Mouse (Mus musculus) kidney, embryonic 15.5 days (tissue): ENCODE data around the gene Atg4d. TPM values are rescaled to one million over a fixed set of nuclear protein-coding genes. Genes with fewer than 3 reads are reported as not detected.
"Not testable (repeated sequence)": the region's sequence is repeated elsewhere in the genome, so short reads cannot be mapped to it uniquely, and the experiment has no call there.

Experiments used
- ATAC-seq: fragments of 200-750 bp; cut with Nextera tagmentation; replicated peaks from 2 replicates; pipeline ENCODE4 v1.8.0; 2017; ENCODE audit warnings: moderate TSS enrichment; ENCODE audit not compliant: low FRiP score
- H3K27ac ChIP-seq: fragments of 300-500 bp; sonication (generic); 2 replicates; pipeline ENCODE4 v1.5.1; 2015; ENCODE audit warnings: mild to moderate bottlenecking, inconsistent platforms
- H3K27me3 ChIP-seq: fragments of 300-500 bp; sonication (generic); 2 replicates; pipeline ENCODE4 v1.6.1; 2015; ENCODE audit warnings: inconsistent platforms
- H3K36me3 ChIP-seq: fragments of 300-500 bp; sonication (generic); 2 replicates; pipeline ENCODE4 v1.6.1; 2015; ENCODE audit warnings: inconsistent platforms
- H3K4me1 ChIP-seq: fragments of 300-500 bp; sonication (generic); 2 replicates; pipeline ENCODE4 v1.6.1; 2015; ENCODE audit warnings: inconsistent platforms
- H3K4me2 ChIP-seq: fragments of 300-500 bp; sonication (generic); 2 replicates; pipeline ENCODE4 v1.6.1; 2015; ENCODE audit warnings: moderate library complexity, mild to moderate bottlenecking, inconsistent platforms
- H3K4me3 ChIP-seq: fragments of 300-500 bp; sonication (generic); replicated peaks from 2 replicates; pipeline ENCODE4 v1.5.1; 2015; ENCODE audit warnings: mild to moderate bottlenecking, inconsistent platforms
- H3K9ac ChIP-seq: fragments of 300-500 bp; sonication (generic); 2 replicates; pipeline ENCODE4 v1.6.1; 2015; ENCODE audit warnings: mild to moderate bottlenecking, inconsistent platforms
- H3K9me3 ChIP-seq: fragments of 300-500 bp; sonication (generic); replicated peaks from 2 replicates; pipeline ENCODE4 v1.6.1; 2016; ENCODE audit warnings: inconsistent platforms
- WGBS: fragments of 180-500 bp; shearing (Covaris S2); methylation state at CpG from one replicate; pipeline ENCODE4 v1.1.7; 2015; ENCODE audit warnings: mixed read lengths; 5-methylcytosine and 5-hydroxymethylcytosine counted together
- polyA plus RNA-seq: library from polyadenylated mRNA; unstranded; fragments of >200 nt; fragmentation: Nextera tagmentation; extraction: Ambion mirVana; gene quantifications from 2 replicates; pipeline ENCODE4 v1.2.1, GENCODE M21; 2015

The Atg4d gene
- polyA plus RNA-seq, 1 experiment from 2014 or later = 49.5 TPM

DNA sequence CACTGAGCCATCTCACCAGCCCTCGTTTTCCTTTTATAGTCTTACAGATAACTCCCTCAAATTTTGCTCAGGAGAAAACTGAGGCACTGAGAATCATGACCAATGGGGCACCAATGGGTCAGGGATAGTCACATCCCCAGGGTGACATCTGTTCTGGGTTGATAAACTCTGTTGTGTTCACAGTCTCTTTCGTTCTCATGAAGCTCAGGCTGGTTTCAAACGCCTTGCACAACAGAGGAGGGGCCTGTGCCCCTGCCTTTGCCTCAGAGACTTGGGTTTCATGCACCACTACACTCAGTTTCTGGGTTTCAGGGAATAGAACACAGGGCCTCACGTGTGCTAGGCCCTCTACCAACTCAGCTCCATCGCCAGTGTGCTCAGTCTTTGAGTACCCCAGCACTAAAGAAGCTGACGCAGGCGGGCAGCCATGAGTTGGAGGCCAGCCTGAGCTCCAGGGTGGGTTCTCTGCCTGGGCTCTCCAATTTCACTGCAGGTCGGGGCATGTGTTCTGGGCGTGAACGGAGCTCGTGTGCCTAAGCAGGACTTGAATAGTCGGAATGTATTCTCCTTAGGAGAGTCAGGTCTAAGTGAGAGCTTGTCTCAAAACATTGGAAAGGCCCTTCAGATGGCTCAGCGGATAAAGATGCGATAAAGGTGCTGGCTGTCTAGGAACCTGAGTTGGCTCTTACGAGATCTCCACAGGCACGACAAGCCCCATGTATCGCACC is 657 bp upstream of the Atg4d start:
- WGBS = 13% methylated on average over 17 of the region's 17 CpGs
- H3K9ac ChIP-seq = peak overlapping the region; percentile 82; the same call in 1 of the 2 replicates
- ATAC-seq = peak; percentile 45

GRCm38 (mm10) chr9:21265611-21266010 is 518 bp downstream of the Atg4d start:
- Histone ChIP-seq H3K9ac (peak overlapping the region; percentile 82), H3K27ac (peak overlapping the region; percentile 72), H3K9me3 (no peaks in the 10 kb centered on the region), H3K4me2 (peak overlapping the region; percentile 82), H3K4me3 (peak overlapping the region; percentile 78), H3K36me3 (peaks cover 43% of the 10 kb centered on the region), H3K4me1 (peaks cover 24% of the 10 kb centered on the region), H3K27me3 (no peaks in the 10 kb centered on the region)
- ATAC-seq = peak; percentile 17
- WGBS = 5% methylated on average over 11 of the region's 11 CpGs

More for the DNA sequence above, 657 bp upstream of the Atg4d start:
- Histone ChIP-seq H3K36me3 (peaks cover 32% of the 10 kb centered on the region), H3K9me3 (no peaks in the 10 kb centered on the region), H3K27ac (peak overlapping the region; percentile 90), H3K27me3 (no peaks in the 10 kb centered on the region), H3K4me3 (peak overlapping the region; percentile 78), H3K4me1 (peaks cover 24% of the 10 kb centered on the region), H3K4me2 (peak overlapping the region; percentile 82)

DNA sequence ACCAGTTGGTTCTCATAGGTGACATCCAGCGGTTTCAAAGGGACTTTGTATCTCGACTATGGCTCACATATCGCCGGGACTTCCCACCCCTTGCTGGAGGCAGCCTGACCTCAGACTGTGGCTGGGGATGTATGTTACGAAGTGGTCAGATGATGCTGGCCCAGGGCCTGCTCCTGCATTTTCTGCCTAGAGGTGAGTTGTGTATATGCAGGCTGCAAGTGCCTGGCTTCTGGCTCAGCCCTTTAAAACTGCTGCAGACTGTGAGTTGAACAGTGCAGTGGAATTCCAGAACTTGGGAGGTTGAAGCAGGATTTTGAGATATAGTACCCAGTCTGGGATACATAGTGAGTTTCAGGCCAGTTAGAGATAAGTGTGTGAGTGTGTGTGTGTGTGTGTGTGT is 1.8 kb downstream of the Atg4d start:
- peaks cover 55% of the 10 kb centered on the region for H3K36me3 ChIP-seq
- H3K27ac ChIP-seq = no peak overlapping the region
- no peak for ATAC-seq
- 77% methylated on average over 5 of the region's 5 CpGs for WGBS
- H3K9me3 ChIP-seq = no peaks in the 10 kb centered on the region
- peaks cover 24% of the 10 kb centered on the region for H3K4me1 ChIP-seq
- H3K4me3 ChIP-seq = peak overlapping the region; percentile 78; the same call in 1 of the 2 replicates
- peak overlapping the region; percentile 82 for H3K4me2 ChIP-seq
- H3K9ac ChIP-seq = no peak overlapping the region
- H3K27me3 ChIP-seq = no peaks in the 10 kb centered on the region

- 93% methylated on average over 16 of the region's 16 CpGs for WGBS
- no peak for ATAC-seq
- H3K4me3 ChIP-seq = no peak overlapping the region
- no peak overlapping the region for H3K4me2 ChIP-seq
- peaks cover 69% of the 10 kb centered on the region for H3K36me3 ChIP-seq
- H3K9ac ChIP-seq = no peak overlapping the region
- H3K27me3 ChIP-seq = no peaks in the 10 kb centered on the region
- H3K27ac ChIP-seq = no peak overlapping the region
- H3K4me1 ChIP-seq = peaks cover 24% of the 10 kb centered on the region
- no peaks in the 10 kb centered on the region for H3K9me3 ChIP-seq
Measured at GRCm38 (mm10) chr9:21268305-21268704, 3.2 kb downstream of the Atg4d start.

- H3K9me3 ChIP-seq, H3K9ac ChIP-seq, ATAC-seq, H3K27me3 ChIP-seq, H3K4me2 ChIP-seq, H3K27ac ChIP-seq, H3K4me3 ChIP-seq: not testable (repeated sequence)
- H3K4me1 ChIP-seq = peaks cover 19% of the 10 kb centered on the region
- peaks cover 82% of the 10 kb centered on the region for H3K36me3 ChIP-seq
- WGBS = 80% methylated on average over 5 of the region's 5 CpGs
Measured at GRCm38 (mm10) chr9:21269590-21269989, 4.5 kb downstream of the Atg4d start.

GRCm38 (mm10) chr9:21272391-21272790 is 7.3 kb downstream of the Atg4d start:
- Histone ChIP-seq H3K4me1 (no peaks in the 10 kb centered on the region), H3K27ac (no peak overlapping the region), H3K36me3 (peaks cover 99% of the 10 kb centered on the region), H3K27me3 (no peaks in the 10 kb centered on the region), H3K9ac (no peak overlapping the region), H3K9me3 (no peaks in the 10 kb centered on the region), H3K4me2 (no peak overlapping the region), H3K4me3 (no peak overlapping the region)
- WGBS = 93% methylated on average over 9 of the region's 9 CpGs
- no peak for ATAC-seq

GRCm38 (mm10) chr9:21273094-21273493 is 8.0 kb downstream of the Atg4d start:
- Histone ChIP-seq H3K36me3 (peaks cover 99% of the 10 kb centered on the region), H3K9ac (no peak overlapping the region), H3K27me3 (no peaks in the 10 kb centered on the region), H3K4me1 (no peaks in the 10 kb centered on the region), H3K4me2 (no peak overlapping the region), H3K9me3 (no peaks in the 10 kb centered on the region), H3K27ac (no peak overlapping the region), H3K4me3 (no peak overlapping the region)
- ATAC-seq = no peak
- 81% methylated on average over 8 of the region's 8 CpGs for WGBS

- no peak overlapping the region for H3K4me2 ChIP-seq
- 81% methylated on average over 7 of the region's 7 CpGs for WGBS
- ATAC-seq = no peak
- no peaks in the 10 kb centered on the region for H3K27me3 ChIP-seq
- no peaks in the 10 kb centered on the region for H3K4me1 ChIP-seq
- no peak overlapping the region for H3K4me3 ChIP-seq
- H3K36me3 ChIP-seq = peaks cover 97% of the 10 kb centered on the region
- no peak overlapping the region for H3K9ac ChIP-seq
- no peaks in the 10 kb centered on the region for H3K9me3 ChIP-seq
- no peak overlapping the region for H3K27ac ChIP-seq
Measured at GRCm38 (mm10) chr9:21273520-21274228, 8.6 kb downstream of the Atg4d start.

DNA sequence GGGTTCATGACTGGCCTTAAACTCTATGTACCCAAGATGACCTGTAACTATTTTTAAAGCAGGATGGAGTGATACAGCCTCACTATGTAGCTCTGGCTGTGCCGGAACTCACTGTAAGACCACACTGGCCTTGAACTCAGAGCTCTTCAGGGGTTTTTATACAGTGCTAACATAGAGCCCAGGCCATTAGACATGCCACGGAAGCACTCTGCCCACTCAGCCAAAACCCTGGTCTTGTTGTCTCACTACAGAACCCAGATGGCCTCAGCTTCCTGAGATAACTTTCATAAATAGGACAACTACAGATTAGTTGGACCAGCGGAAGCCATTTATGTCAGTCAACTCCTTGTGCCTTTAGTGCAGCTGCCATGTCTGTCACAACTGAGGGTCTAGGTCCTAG is 9.2 kb downstream of the Atg4d start:
- Histone ChIP-seq H3K4me3 (no peak overlapping the region), H3K4me1 (no peaks in the 10 kb centered on the region), H3K9me3 (no peaks in the 10 kb centered on the region), H3K4me2 (no peak overlapping the region), H3K27ac (no peak overlapping the region), H3K27me3 (no peaks in the 10 kb centered on the region), H3K9ac (no peak overlapping the region), H3K36me3 (peaks cover 97% of the 10 kb centered on the region)
- ATAC-seq = no peak
- WGBS = 89% methylated on average over 3 of the region's 3 CpGs

GRCm38 (mm10) chr9:21275013-21275710 is 10.1 kb downstream of the Atg4d start:
- H3K4me3 ChIP-seq = no peak overlapping the region
- H3K27me3 ChIP-seq = no peaks in the 10 kb centered on the region
- H3K9ac ChIP-seq = no peak overlapping the region
- H3K27ac ChIP-seq = no peak overlapping the region
- ATAC-seq = no peak
- H3K4me1 ChIP-seq = no peaks in the 10 kb centered on the region
- no peaks in the 10 kb centered on the region for H3K9me3 ChIP-seq
- H3K36me3 ChIP-seq = peaks cover 99% of the 10 kb centered on the region
- H3K4me2 ChIP-seq = no peak overlapping the region
- WGBS = 80% methylated on average over 7 of the region's 7 CpGs

- Histone ChIP-seq H3K4me1 (no peaks in the 10 kb centered on the region), H3K4me2 (no peak overlapping the region), H3K9ac (no peak overlapping the region), H3K4me3 (no peak overlapping the region), H3K9me3 (no peaks in the 10 kb centered on the region), H3K27me3 (no peaks in the 10 kb centered on the region), H3K27ac (no peak overlapping the region), H3K36me3 (peaks cover 98% of the 10 kb centered on the region)
- ATAC-seq = no peak
- WGBS = 87% methylated on average over 12 of the region's 12 CpGs
Measured at GRCm38 (mm10) chr9:21275727-21276126, 10.6 kb downstream of the Atg4d start.

DNA sequence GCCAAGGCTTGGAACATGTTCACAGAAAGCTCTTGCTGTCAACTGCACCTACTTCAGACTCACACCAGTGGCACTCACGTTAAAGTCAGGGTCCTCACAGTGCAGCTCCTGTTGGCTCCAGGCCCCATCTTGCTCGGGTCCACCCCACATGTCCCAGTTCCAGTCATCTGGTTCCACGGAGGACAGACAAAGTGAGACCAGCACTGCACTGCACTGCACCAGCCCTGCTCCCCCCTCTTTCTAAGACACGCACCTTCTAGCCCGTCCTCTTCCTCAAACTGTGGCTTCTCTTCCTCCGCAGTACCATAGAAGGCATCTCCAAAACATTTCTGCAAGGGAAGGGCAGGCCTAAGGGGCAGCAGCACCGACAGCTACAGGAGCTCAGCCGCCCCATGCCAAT is 11.2 kb downstream of the Atg4d start:
- Histone ChIP-seq H3K4me3 (no peak overlapping the region), H3K9me3 (no peaks in the 10 kb centered on the region), H3K36me3 (peaks cover 98% of the 10 kb centered on the region), H3K27me3 (no peaks in the 10 kb centered on the region), H3K4me1 (no peaks in the 10 kb centered on the region), H3K27ac (no peak overlapping the region), H3K4me2 (no peak overlapping the region), H3K9ac (no peak overlapping the region)
- 88% methylated on average over 8 of the region's 8 CpGs for WGBS
- ATAC-seq = no peak
